Mouse (Mus musculus) testis, adult 2 months (tissue): ENCODE data around the gene Lrrk1.

ENCODE experiments used
- CTCF ChIP-seq: fragments of 200-500 bp; IDR thresholded peaks from 2 replicates; pipeline ENCODE4 v1.5.1; 2012; ENCODE audit warnings: low read depth, mild to moderate bottlenecking, inconsistent platforms, low read length, moderate library complexity; ENCODE audit not compliant: control insufficient read depth, insufficient read depth, insufficient replicate concordance
- POLR2A ChIP-seq: fragments of 200-500 bp; IDR thresholded peaks from 2 replicates; pipeline ENCODE4 v1.6.1; 2012; ENCODE audit warnings: low read depth, mild to moderate bottlenecking, inconsistent platforms, low read length, moderate library complexity; ENCODE audit not compliant: control insufficient read depth

DNA sequence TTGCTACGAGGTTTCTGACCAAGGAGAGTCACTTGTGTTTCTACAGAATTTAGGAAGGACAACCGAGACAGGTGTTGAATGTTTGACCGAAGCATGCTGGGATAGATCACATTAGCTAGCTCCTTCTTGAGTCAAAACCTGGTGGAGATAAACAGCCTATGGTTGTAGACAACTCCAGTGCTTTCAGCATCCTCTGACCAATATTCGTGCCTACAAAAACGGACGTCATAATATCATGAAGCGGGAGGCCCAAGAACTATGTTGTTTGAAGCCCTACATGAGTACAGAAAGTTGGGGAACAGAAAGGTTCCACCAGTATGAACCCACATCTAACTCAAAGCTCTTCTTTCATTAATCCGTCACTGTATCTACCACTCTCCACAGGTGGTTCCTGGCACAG is 3.3 kb downstream of the Lrrk1 start:
- TF ChIP-seq POLR2A = no peak
- TF ChIP-seq CTCF = no peak
